Mouse (Mus musculus): ENCODE measurements around the gene Olfr1028. TPM values are rescaled to one million over a fixed set of nuclear protein-coding genes. Genes with fewer than 3 reads are reported as not detected.

Olfr1028 gene
- not detected for total RNA-seq (2023)

DNA sequence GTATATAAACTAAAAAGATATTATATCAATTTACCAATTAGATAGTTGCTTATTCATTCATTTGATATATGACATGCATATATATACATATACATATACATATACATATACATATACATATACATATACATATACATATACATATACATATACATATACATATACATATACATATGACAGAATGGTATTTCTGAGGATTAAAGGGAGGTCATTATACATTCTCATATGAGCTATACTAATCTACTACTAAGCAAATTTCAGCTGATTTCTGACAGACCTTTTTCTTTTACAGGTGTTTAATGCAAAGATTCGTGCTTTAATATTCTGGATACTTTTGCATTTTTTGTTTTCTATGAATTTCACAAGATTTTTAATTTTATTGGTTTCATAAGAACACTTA is at the start of gene Olfr1028:
TSS of gene Olfr1028 (plus strand) at position 301 of the 400 bp plus-strand sequence.

DNA sequence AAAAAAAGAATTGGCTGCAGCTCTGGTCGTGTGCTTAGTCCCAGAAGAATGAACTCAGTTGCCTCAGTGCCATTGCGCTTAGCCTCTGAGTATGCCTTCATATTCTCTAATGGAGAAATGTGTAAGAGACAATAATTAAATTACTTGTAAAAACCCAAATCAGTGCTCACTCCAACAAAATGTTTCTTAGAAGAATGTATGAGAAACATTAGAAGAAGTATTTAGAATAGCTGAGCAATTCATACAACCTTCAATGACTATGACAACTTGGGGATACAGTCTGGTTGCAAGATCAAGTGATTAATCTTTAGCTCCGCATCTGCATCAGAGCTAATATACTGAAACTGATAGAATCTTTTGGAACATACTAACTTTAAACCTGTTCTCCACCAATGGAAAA is 45.3 kb upstream of the Olfr1028 start, which contains the start of gene Olfr1024:
TSS of gene Olfr1024 (minus strand) at position 101 of the 400 bp plus-strand sequence.

DNA sequence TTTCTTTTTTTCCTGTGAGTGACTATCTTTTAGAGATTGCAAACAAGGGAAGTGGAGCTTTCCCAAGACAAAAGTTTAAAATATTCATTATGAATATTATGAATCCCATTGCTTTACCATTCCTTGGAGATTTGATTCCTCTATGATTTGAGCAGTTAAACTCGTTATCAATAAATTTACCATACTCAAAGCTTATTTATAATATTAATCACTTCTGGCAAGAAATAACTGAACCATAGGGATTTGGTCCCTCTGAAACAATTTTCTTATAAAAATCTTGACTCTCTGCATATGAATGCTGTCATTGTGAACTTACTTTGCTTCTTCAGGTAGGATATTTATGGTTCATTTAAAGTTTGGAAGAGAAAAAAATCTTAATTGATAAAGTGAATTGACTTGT is 35.3 kb upstream of the Olfr1028 start, which contains the start of gene Olfr1025-ps1:
TSS of gene Olfr1025-ps1 (plus strand) at position 301 of the 400 bp plus-strand sequence.

DNA sequence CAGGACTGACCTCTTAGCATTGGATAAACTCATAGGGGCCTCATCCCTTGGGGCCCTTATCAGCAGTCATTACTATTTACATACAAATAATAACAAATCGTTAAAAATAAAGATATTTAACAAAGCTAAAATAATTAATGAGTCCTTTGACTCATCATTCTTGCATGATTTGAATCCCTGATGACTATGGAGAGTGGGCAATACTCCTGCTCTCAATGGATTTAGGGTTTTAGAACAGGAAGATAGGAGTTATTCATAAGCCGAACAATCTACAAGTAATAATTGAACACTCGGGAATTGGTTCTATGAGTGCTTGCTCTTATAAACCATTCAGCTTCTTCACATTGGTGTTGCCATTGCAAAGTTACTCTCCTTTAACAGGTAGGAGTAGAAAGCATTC is 29.0 kb upstream of the Olfr1028 start, which contains the start of gene Olfr1026:
TSS of gene Olfr1026 (plus strand) at position 301 of the 400 bp plus-strand sequence.

DNA sequence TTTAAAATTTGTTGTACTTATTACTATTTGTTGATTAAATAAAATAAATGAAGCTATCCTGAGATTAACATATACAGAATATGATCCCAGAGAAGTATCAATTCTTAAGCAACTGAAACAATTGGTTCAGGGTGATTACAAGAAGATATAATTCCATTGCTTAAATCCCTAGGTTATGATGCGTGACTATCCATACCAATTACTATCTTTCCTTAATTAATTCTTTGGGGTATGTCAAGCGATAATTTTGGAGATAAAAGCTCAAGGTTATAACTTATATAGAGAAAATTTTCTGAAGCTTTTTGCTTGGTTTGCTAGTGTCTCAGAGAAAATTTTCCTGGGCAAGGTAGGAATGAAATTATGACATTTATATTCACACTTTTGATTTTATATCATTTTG is 23.4 kb downstream of the Olfr1028 start, which contains the start of gene Olfr1029:
TSS of gene Olfr1029 (plus strand) at position 301 of the 400 bp plus-strand sequence.

DNA sequence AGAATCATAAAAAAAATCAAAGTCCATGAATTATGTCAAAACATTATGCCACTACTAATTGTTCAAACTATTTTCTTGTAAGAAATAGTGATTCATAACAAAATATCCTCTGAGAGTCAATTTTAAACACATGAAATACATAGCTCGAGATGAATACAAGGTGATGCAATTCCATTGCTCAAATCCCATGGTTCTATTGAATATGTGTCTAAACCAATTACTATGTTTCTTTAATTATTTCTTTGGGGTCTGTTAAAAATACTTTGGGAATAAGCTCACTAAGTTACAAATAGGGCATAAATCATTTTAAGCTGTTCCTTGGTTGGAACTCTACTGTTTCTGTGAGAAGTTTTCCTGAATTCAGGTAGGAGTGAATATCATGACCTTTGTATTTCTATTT is 28.7 kb downstream of the Olfr1028 start, which contains the start of gene Olfr1030:
TSS of gene Olfr1030 (plus strand) at position 301 of the 400 bp plus-strand sequence.

DNA sequence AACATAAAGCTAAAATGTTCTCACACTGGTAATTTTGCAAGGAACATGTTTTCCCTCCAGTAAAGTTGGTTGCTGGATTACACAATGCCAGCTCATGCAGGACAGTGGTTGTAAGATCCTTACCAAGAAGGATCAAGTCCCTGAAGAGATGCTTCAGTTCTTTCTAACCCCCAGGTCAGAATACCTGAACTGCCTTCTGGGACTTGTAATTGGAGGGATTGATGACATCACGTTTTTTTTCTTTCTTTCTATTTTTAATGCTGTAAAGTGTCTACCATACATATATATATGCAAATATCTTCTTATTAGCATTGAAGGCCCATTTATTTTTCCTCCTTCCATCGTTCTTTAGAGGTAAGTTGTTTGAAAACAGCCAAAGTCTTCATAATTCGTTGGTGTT is 39.8 kb downstream of the Olfr1028 start, which contains the start of gene Olfr1031:
TSS of gene Olfr1031 (plus strand) at position 301 of the 400 bp plus-strand sequence.

Other genes with a start within 250 kb of the Olfr1028 start
- not detected for gene Olfr1009, start 235.0 kb upstream of the Olfr1028 start, total RNA-seq (2023)
- gene Olfr1012, start 187.7 kb upstream of the Olfr1028 start, total RNA-seq (2023): not detected
- not detected for gene Olfr1013, start 183.3 kb upstream of the Olfr1028 start, total RNA-seq (2023)
- gene Olfr1014, start 177.7 kb upstream of the Olfr1028 start, total RNA-seq (2023): not detected
- not detected for gene Olfr1015, start 168.4 kb upstream of the Olfr1028 start, total RNA-seq (2023)
- not detected for gene Olfr1016, start 147.9 kb upstream of the Olfr1028 start, total RNA-seq (2023)
- not detected for gene Olfr1018, start 132.0 kb upstream of the Olfr1028 start, total RNA-seq (2023)
- not detected for gene Olfr1019, start 105.0 kb upstream of the Olfr1028 start, total RNA-seq (2023)
- gene Olfr1020, start 103.4 kb upstream of the Olfr1028 start, total RNA-seq (2023): not detected
- not detected for gene Olfr1022, start 81.8 kb upstream of the Olfr1028 start, total RNA-seq (2023)
- not detected for gene Olfr1023, start 64.8 kb upstream of the Olfr1028 start, total RNA-seq (2023)
- not detected for gene Olfr1024, start 45.4 kb upstream of the Olfr1028 start, total RNA-seq (2023)
- gene Olfr1025-ps1, start 35.2 kb upstream of the Olfr1028 start, total RNA-seq (2023): not detected
- not detected for gene Olfr1026, start 28.9 kb upstream of the Olfr1028 start, total RNA-seq (2023)
- not detected for gene Olfr1029, start 23.5 kb downstream of the Olfr1028 start, total RNA-seq (2023)
- gene Olfr1030, start 28.8 kb downstream of the Olfr1028 start, total RNA-seq (2023): not detected
- not detected for gene Olfr1031, start 39.9 kb downstream of the Olfr1028 start, total RNA-seq (2023)
- gene Olfr1032, start 55.1 kb downstream of the Olfr1028 start, total RNA-seq (2023): not detected
- not detected for gene Olfr1033, start 70.2 kb downstream of the Olfr1028 start, total RNA-seq (2023)
- not detected for gene Olfr1034, start 95.4 kb downstream of the Olfr1028 start, total RNA-seq (2023)
- not detected for gene Olfr1036, start 123.6 kb downstream of the Olfr1028 start, total RNA-seq (2023)
- not detected for gene Olfr1037, start 136.9 kb downstream of the Olfr1028 start, total RNA-seq (2023)
- not detected for gene Olfr1039, start 185.5 kb downstream of the Olfr1028 start, total RNA-seq (2023)
- gene Olfr1040, start 196.3 kb downstream of the Olfr1028 start, total RNA-seq (2023): not detected
- gene Olfr1042, start 211.4 kb downstream of the Olfr1028 start, total RNA-seq (2023): not detected
- not detected for gene Olfr1043, start 217.1 kb downstream of the Olfr1028 start, total RNA-seq (2023)
- gene Olfr1044, start 227.4 kb downstream of the Olfr1028 start, total RNA-seq (2023): not detected
- gene Olfr52, start 235.2 kb downstream of the Olfr1028 start, total RNA-seq (2023): not detected